Mouse (Mus musculus): Measurements from ENCODE around the gene E2f8. TPM values are rescaled to one million over a fixed set of nuclear protein-coding genes. Genes with fewer than 3 reads are reported as not detected.

Gene E2f8
- total and polyA plus RNA-seq, 3 experiments, result 8.9 to 49.4 (median 39.3) TPM

DNA sequence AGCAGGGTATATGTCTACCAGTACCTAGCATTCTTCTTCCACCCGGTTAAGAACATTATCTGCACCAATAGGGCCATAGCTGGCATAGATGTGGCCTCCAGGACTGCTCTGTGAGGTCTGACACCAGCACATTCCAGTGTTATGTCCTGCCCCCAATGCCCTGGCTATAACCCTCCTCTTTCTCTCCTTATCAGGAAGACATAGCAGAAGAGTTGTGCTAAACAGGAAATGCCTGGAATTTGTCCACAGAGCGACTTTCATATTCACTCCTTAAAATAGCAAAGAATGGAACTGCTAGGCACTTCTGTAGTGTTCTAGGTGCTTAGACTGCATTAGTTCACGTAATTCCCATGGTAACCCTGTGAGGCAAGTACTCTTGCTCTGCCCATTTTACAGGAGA, 43.8 kb upstream of the E2f8 start:
- H3K9ac ChIP-seq (ENCODE audit: control insufficient read depth, low read depth, low read length, poor library complexity, severe bottlenecking), result no peak overlapping the region
- no peaks in the 10 kb centered on the region for H3K79me2 ChIP-seq (ENCODE audit: control insufficient read depth, insufficient read depth, low read length, poor library complexity)
- no peaks in the 10 kb centered on the region for H3K9me3 ChIP-seq (replicated peaks; ENCODE audit: insufficient read depth, low read length)
- no peak overlapping the region for H3K4me3 ChIP-seq (ENCODE audit: control insufficient read depth in 1 of 2, insufficient read depth in 1 of 2, low read depth in 2 of 2, low read length in 2 of 2)
- H3K27me3 ChIP-seq (ENCODE audit: control insufficient read depth in 1 of 2, insufficient read depth in 2 of 2, low read length in 2 of 2), result peaks cover 8% of the 10 kb centered on the region in 2 experiments
- H3K36me3 ChIP-seq (ENCODE audit: control insufficient read depth in 1 of 2, insufficient read depth in 2 of 2, low read length in 2 of 2), result no peaks in the 10 kb centered on the region
- DNase-seq (ENCODE audit: low read depth, low spot score), result no peak
- TF ChIP-seq CHD2 (IDR thresholded peaks at IDR 0.05; ENCODE audit: low read length) (no peak), BHLHE40 (IDR thresholded peaks at IDR 0.05; ENCODE audit: borderline replicate concordance, low read depth, low read length) (no peak), TAL1 (IDR thresholded peaks at IDR 0.05; ENCODE audit: low read length) (no peak), GABPA (IDR thresholded peaks at IDR 0.05; ENCODE audit: low read depth, low read length) (no peak), NRF1 (IDR thresholded peaks at IDR 0.05; ENCODE audit: insufficient read depth, low read depth, low read length, poor library complexity, severe bottlenecking) (no peak), POLR2A (IDR thresholded peaks at IDR 0.05; ENCODE audit: control insufficient read depth in 1 of 2, insufficient read depth in 1 of 2, low read depth in 1 of 2, low read length in 2 of 2, poor library complexity in 1 of 2) (no peak), ZC3H11A (IDR thresholded peaks at IDR 0.05; ENCODE audit: low read depth, low read length) (no peak), MYC (IDR thresholded peaks at IDR 0.05; ENCODE audit: low read depth, low read length) (no peak), GATA1 (IDR thresholded peaks at IDR 0.05; ENCODE audit: low read depth, low read length) (no peak), MAX (IDR thresholded peaks at IDR 0.05; ENCODE audit: low read length) (no peak), POLR2AphosphoS2 (IDR thresholded peaks at IDR 0.05; ENCODE audit: low read length) (no peak), ZNF384 (IDR thresholded peaks at IDR 0.05; ENCODE audit: low read depth, low read length) (no peak), USF2 (IDR thresholded peaks at IDR 0.05; ENCODE audit: borderline replicate concordance in 1 of 2, insufficient read depth in 1 of 2, low read depth in 1 of 2, low read length in 2 of 2) (no peak), RAD21 (IDR thresholded peaks at IDR 0.05; ENCODE audit: low read depth, low read length) (no peak), SMC3 (IDR thresholded peaks at IDR 0.05; ENCODE audit: low read depth, low read length) (no peak)
- no peak overlapping the region for H3K27ac ChIP-seq (ENCODE audit: control insufficient read depth, low read depth, low read length)
- no peaks in the 10 kb centered on the region for H3K4me1 ChIP-seq (ENCODE audit: control insufficient read depth in 1 of 2, insufficient read depth in 2 of 2, low read length in 2 of 2)

DNA sequence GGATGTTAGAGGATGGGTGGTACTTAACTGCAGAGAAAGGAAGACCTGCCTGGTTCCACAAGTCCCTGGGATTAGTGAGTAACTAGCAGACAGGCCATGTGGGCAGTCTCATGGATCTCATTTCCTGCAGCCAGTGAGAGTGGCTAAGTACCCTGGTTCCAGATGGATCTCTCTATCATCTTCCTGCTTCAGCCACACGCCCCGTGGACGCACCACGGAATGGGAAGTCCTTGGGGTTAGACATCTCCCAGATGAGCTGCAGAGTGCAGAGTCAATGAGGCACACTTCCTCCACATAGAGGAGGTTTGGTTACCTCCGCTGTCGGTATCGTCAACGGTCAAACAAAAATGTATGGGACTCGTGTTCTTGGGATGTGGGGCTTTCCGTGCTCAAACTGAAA, 42.2 kb upstream of the E2f8 start:
- no peak overlapping the region for H3K4me3 ChIP-seq (ENCODE audit: control insufficient read depth in 1 of 2, insufficient read depth in 1 of 2, low read depth in 2 of 2, low read length in 2 of 2)
- no peak overlapping the region for H3K9ac ChIP-seq (ENCODE audit: control insufficient read depth, low read depth, low read length, poor library complexity, severe bottlenecking)
- no peak overlapping the region for H3K27ac ChIP-seq (ENCODE audit: control insufficient read depth, low read depth, low read length)
- H3K4me1 ChIP-seq (ENCODE audit: control insufficient read depth in 1 of 2, insufficient read depth in 2 of 2, low read length in 2 of 2), result no peaks in the 10 kb centered on the region
- H3K36me3 ChIP-seq (ENCODE audit: control insufficient read depth in 1 of 2, insufficient read depth in 2 of 2, low read length in 2 of 2), result no peaks in the 10 kb centered on the region
- H3K27me3 ChIP-seq (ENCODE audit: control insufficient read depth in 1 of 2, insufficient read depth in 2 of 2, low read length in 2 of 2), result peaks cover 8 to 9% of the 10 kb centered on the region in 2 experiments
- TF ChIP-seq EP300 (IDR thresholded peaks at IDR 0.05; ENCODE audit: low read depth in 1 of 2, low read length in 2 of 2) (no peak), ZNF384 (IDR thresholded peaks at IDR 0.05; ENCODE audit: low read depth, low read length) (no peak), ZMIZ1 (IDR thresholded peaks at IDR 0.05; ENCODE audit: low read depth, low read length) (no peak), MYB (IDR thresholded peaks at IDR 0.05; ENCODE audit: low read depth, low read length) (no peak), ETS1 (IDR thresholded peaks at IDR 0.05; ENCODE audit: low read depth, low read length) (no peak), CHD1 (IDR thresholded peaks at IDR 0.05; ENCODE audit: low read depth, low read length) (no peak), MAFK (IDR thresholded peaks at IDR 0.05; ENCODE audit: borderline replicate concordance, low read depth, low read length) (no peak), SIN3A (IDR thresholded peaks at IDR 0.05; ENCODE audit: low read length) (no peak), MAX (IDR thresholded peaks at IDR 0.05; ENCODE audit: low read length) (no peak), MYC (IDR thresholded peaks at IDR 0.05; ENCODE audit: low read depth, low read length) (no peak), USF2 (IDR thresholded peaks at IDR 0.05; ENCODE audit: borderline replicate concordance in 1 of 2, insufficient read depth in 1 of 2, low read depth in 1 of 2, low read length in 2 of 2) (no peak), NELFE (IDR thresholded peaks at IDR 0.05; ENCODE audit: low read depth, low read length) (no peak), ELF1 (IDR thresholded peaks at IDR 0.05; ENCODE audit: low read depth, low read length) (no peak), GATA1 (IDR thresholded peaks at IDR 0.05; ENCODE audit: low read depth, low read length) (no peak), POLR2A (IDR thresholded peaks at IDR 0.05; ENCODE audit: control insufficient read depth in 1 of 2, insufficient read depth in 1 of 2, low read depth in 1 of 2, low read length in 2 of 2, poor library complexity in 1 of 2) (no peak), BHLHE40 (IDR thresholded peaks at IDR 0.05; ENCODE audit: borderline replicate concordance, low read depth, low read length) (no peak), NRF1 (IDR thresholded peaks at IDR 0.05; ENCODE audit: insufficient read depth, low read depth, low read length, poor library complexity, severe bottlenecking) (no peak), USF1 (IDR thresholded peaks at IDR 0.05; ENCODE audit: low read depth, low read length) (no peak), UBTF (IDR thresholded peaks at IDR 0.05; ENCODE audit: borderline replicate concordance, insufficient read depth, low read depth, low read length) (no peak)
- DNase-seq (ENCODE audit: low read depth, low spot score), result no peak
- no peaks in the 10 kb centered on the region for H3K79me2 ChIP-seq (ENCODE audit: control insufficient read depth, insufficient read depth, low read length, poor library complexity)
- no peaks in the 10 kb centered on the region for H3K9me3 ChIP-seq (replicated peaks; ENCODE audit: insufficient read depth, low read length)

Data from MEL (cell line).